Mouse (Mus musculus) testis, adult 2 months (tissue): ENCODE results near the gene S100pbp. TPM values are rescaled to one million over a fixed set of nuclear protein-coding genes. Genes with fewer than 3 reads are reported as not detected.

ENCODE experiments used
- H3K27ac ChIP-seq: fragments of 200-500 bp; 2 replicates; pipeline ENCODE4 v1.5.1; 2012; ENCODE audit warnings: low read depth, low read length; ENCODE audit not compliant: control insufficient read depth, insufficient read depth
- H3K27me3 ChIP-seq: fragments of 200-500 bp; 2 replicates; pipeline ENCODE4 v1.6.1; 2012; ENCODE audit warnings: mild to moderate bottlenecking, low read length, moderate library complexity; ENCODE audit not compliant: control insufficient read depth, insufficient read depth
- H3K36me3 ChIP-seq: fragments of 200-500 bp; 2 replicates; pipeline ENCODE4 v1.6.1; 2012; ENCODE audit warnings: mild to moderate bottlenecking, low read length; ENCODE audit not compliant: control insufficient read depth, insufficient read depth
- H3K4me1 ChIP-seq: fragments of 200-500 bp; 2 replicates; pipeline ENCODE4 v1.6.1; 2012; ENCODE audit warnings: low read length; ENCODE audit not compliant: control insufficient read depth, insufficient read depth
- H3K4me3 ChIP-seq: fragments of 200-500 bp; 2 replicates; pipeline ENCODE4 v1.5.1; 2012; ENCODE audit warnings: low read depth, mild to moderate bottlenecking, low read length, moderate library complexity, mixed read lengths; ENCODE audit not compliant: control insufficient read depth
- CTCF ChIP-seq: fragments of 200-500 bp; IDR thresholded peaks from 2 replicates; pipeline ENCODE4 v1.5.1; 2012; ENCODE audit warnings: low read depth, mild to moderate bottlenecking, inconsistent platforms, low read length, moderate library complexity; ENCODE audit not compliant: control insufficient read depth, insufficient read depth, insufficient replicate concordance
- POLR2A ChIP-seq: fragments of 200-500 bp; IDR thresholded peaks from 2 replicates; pipeline ENCODE4 v1.6.1; 2012; ENCODE audit warnings: low read depth, mild to moderate bottlenecking, inconsistent platforms, low read length, moderate library complexity; ENCODE audit not compliant: control insufficient read depth
- polyA plus RNA-seq: library from polyadenylated mRNA; depleted of rRNA; stranded (reverse); fragments of >200 nt; gene quantifications from 2 replicates; pipeline ENCODE4 v1.2.3, GENCODE M21; 2012; rRNA removed

Gene S100pbp
- polyA plus RNA-seq, 1 experiment: 34.6 TPM

DNA sequence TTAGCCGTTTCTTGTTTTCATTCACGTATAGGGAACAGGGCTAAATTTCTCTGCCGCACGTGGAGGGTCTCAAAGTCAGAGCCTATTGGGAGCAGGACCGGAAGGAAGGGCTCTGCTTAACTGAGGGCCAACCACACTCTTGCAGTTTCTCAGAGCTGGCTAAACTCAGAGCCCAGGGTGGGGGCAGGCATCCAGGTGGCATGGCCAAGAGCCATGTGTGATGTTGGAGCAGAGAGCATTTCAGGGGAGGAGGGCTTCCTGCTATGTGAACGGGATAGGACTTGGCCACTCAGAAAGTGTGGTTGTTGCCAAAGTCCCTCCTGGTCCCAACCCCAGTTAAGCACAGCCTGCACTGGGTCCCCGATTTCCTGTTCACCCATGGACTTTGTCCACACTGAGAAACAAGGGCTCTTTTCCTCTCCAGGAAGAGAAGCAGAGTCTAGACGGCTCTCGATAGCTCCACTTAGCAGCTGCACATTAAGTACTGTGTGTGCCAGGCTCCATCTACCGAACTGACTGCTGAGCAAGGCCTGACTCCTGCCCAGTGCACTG, 82.1 kb downstream of the S100pbp start:
- no peak overlapping the region for H3K4me3 ChIP-seq
- TF ChIP-seq POLR2A (no peak), CTCF (no peak)
- H3K27ac ChIP-seq: no peak overlapping the region
- no peaks in the 10 kb centered on the region for H3K36me3 ChIP-seq
- no peaks in the 10 kb centered on the region for H3K27me3 ChIP-seq
- H3K4me1 ChIP-seq: peaks cover 8% of the 10 kb centered on the region

- H3K27ac ChIP-seq: no peak overlapping the region
- no peak overlapping the region for H3K4me3 ChIP-seq
- TF ChIP-seq CTCF (no peak), POLR2A (no peak)
- no peaks in the 10 kb centered on the region for H3K36me3 ChIP-seq
- H3K27me3 ChIP-seq: no peaks in the 10 kb centered on the region
- peaks cover 5% of the 10 kb centered on the region; the same call in 1 of the 2 replicates for H3K4me1 ChIP-seq
Observed at GRCm38 (mm10) chr4:129106073-129106472, 83.5 kb downstream of the S100pbp start.

DNA sequence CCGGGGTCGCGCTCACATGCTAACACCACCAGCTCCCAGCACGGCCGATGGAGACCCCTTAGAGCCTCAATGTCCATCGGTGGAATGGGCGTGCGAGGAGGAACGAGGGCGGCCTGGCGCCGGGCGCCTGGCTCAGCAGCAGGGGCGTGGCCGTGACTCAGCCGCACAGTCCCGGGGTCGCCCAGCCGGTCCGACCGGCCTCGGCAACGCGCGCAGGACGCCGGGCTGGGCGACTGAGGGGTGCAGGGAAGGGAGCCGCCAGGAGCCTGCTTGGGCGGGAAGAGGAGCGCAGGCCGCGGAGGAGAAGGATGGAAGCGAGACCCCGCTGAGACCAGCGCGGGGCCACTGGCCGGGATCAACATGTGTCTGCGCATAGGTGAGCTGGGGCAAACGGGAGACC, 84.2 kb downstream of the S100pbp start, which contains the start of gene Tmem54:
TSS of gene Tmem54 (plus strand) at position 193 of the 400 bp plus-strand sequence.
- Histone ChIP-seq H3K4me1 (peaks cover 5% of the 10 kb centered on the region; the same call in 1 of the 2 replicates), H3K27me3 (no peaks in the 10 kb centered on the region), H3K36me3 (no peaks in the 10 kb centered on the region), H3K4me3 (no peak within 1 kb of the TSS), H3K27ac (no peak within 1 kb of the TSS)
- no peak for TF ChIP-seq CTCF
- TF ChIP-seq POLR2A: no peak

GRCm38 (mm10) chr4:129102133-129102829, 87.2 kb downstream of the S100pbp start:
- Histone ChIP-seq H3K27me3 (no peaks in the 10 kb centered on the region), H3K27ac (no peak overlapping the region), H3K4me3 (no peak overlapping the region), H3K4me1 (peaks cover 5% of the 10 kb centered on the region; the same call in 1 of the 2 replicates), H3K36me3 (no peaks in the 10 kb centered on the region)
- TF ChIP-seq CTCF (no peak), POLR2A (no peak)

Other genes with a start within 250 kb of the S100pbp start
- 213 and 251 TPM in 2 replicates for gene Azin2, start 227.3 kb downstream of the S100pbp start, polyA plus RNA-seq
- 98.0 and 115 TPM in 2 replicates for gene Ak2, start 197.8 kb downstream of the S100pbp start, polyA plus RNA-seq
- gene Rnf19b, start 131.5 kb downstream of the S100pbp start, polyA plus RNA-seq: 515 and 590 TPM in 2 replicates
- 0.42 and 2.4 TPM in 2 replicates for gene Tmem54, start 84.2 kb downstream of the S100pbp start, polyA plus RNA-seq
- 9.3 and 10.2 TPM in 2 replicates for gene Hpca, start 67.7 kb downstream of the S100pbp start, polyA plus RNA-seq
- gene Fndc5, start 52.7 kb downstream of the S100pbp start, polyA plus RNA-seq: 9.1 and 11.0 TPM in 2 replicates
- 9.5 and 11.9 TPM in 2 replicates for gene Yars, start within 50 bp of the S100pbp start, polyA plus RNA-seq
- gene C77080, start 71.7 kb upstream of the S100pbp start, polyA plus RNA-seq: 1.4 and 2.5 TPM in 2 replicates
- gene Sync, start 97.9 kb upstream of the S100pbp start, polyA plus RNA-seq: 0.36 and 0.40 TPM in 2 replicates
- gene Rbbp4, start 145.6 kb upstream of the S100pbp start, polyA plus RNA-seq: 46.1 and 51.5 TPM in 2 replicates
- gene Zbtb8os, start 146.0 kb upstream of the S100pbp start, polyA plus RNA-seq: 19.1 and 20.7 TPM in 2 replicates
- 4.6 and 5.6 TPM in 2 replicates for gene Zbtb8a, start 188.4 kb upstream of the S100pbp start, polyA plus RNA-seq